Mouse (Mus musculus): ENCODE data around the gene Pde4a.

The Pde4a gene

DNA sequence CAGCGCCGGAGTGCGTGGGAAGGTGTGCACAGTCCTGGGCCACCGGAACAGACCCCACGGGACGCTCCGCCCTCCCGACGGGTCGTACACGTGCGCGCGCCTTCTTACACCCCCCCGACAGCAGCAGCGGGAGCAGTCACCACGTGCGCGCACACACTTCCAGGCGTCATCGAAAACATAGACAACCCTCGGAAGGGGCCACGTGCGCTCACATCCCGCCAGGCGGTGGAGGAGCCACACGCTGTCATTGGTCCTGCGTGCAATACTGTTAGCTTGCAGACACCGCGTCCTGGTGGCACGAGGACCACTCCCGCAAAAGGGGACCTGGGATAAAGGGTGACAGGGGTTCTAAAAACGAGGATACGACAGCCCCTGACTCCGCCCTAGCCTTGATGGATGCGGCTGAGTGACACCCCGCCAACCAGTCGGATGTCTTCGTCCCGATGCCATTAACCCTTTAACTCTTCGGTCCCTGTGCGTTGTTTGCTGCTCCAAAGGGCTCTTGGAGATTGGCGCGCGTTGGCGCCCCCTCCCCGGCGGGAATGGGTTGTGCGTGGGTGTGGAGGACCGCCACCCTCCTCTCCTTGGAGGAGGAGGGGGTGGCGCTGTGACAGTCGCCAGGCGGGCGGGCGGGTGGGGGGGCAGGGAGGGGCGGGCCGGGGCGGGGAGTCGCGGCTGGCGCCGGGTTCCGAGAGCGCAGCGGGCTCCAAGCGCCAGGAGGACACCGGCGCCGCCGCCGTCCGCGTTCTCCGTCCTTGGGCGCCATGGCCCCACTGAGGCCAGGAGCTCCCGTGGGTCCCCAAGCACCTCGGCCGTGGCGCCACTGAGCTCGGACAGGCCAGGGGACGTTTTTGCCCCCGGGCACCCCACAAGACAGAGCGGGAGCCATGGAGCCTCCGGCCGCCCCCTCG, at the start of gene Pde4a:
Gene Pde4a (plus strand): TSS at position 674 of the 911 bp plus-strand sequence.
- DNase-seq (ENCODE audit: low spot score): no peak

DNA sequence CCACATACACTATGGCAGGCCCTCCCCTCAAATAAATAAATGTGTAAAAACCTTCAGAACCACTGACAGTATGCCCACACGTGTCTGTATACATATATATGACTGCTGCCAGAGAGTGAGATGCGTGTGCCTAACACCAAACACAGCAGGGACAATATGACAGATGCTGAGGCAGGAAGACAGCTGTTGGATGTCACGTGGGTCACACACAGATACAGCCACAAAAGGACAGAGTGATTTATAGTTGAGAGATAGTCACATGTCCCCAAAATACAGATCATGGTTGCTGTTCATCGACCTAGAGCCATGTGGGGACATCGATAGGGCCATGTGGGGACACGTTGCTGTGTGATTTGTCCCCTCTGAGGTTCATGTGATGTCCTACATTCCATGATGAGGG, 48.4 kb upstream of the Pde4a start:
- DNase-seq (ENCODE audit: low spot score): no peak

DNA sequence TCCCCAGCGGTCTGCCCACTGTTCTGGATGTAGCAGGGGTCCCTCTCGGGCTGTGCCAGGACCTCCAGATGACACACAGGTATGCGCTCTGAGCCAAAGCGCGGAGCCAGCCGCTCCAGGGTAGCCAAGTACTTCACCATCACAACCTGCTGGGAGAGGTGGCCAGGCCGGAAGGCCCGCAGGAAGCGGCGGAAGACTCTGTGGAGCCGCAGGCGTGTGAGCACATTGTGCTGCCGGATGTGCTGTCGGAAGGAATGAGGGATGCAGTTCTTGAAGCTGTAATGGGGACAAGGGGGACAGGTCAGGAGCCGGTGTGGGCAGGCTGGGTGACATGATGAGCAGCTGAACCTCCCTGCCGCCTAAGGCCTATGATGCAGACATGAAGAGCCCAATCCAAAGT, 44.0 kb upstream of the Pde4a start:
- no peak for DNase-seq (ENCODE audit: low spot score)

DNA sequence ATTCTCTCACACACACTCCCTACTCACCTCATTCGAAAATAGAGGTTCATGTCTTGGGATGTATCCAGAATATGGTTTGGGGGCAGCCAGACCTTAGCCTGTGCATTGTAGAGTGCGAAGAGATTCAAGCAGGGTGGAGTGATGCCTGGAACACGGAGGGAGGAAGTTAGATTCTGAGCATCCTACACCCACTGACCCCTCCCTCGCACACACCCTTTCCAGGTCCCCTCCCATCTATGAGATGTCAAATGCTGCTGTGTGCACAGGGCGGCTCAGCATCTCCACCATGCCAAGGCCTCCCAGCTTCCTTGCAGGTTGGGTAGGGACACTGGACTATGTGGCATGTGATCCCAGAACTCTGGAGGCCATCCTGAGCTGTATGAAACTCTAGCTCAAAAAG, 40.7 kb upstream of the Pde4a start:
- no peak for DNase-seq (ENCODE audit: low spot score)

DNA sequence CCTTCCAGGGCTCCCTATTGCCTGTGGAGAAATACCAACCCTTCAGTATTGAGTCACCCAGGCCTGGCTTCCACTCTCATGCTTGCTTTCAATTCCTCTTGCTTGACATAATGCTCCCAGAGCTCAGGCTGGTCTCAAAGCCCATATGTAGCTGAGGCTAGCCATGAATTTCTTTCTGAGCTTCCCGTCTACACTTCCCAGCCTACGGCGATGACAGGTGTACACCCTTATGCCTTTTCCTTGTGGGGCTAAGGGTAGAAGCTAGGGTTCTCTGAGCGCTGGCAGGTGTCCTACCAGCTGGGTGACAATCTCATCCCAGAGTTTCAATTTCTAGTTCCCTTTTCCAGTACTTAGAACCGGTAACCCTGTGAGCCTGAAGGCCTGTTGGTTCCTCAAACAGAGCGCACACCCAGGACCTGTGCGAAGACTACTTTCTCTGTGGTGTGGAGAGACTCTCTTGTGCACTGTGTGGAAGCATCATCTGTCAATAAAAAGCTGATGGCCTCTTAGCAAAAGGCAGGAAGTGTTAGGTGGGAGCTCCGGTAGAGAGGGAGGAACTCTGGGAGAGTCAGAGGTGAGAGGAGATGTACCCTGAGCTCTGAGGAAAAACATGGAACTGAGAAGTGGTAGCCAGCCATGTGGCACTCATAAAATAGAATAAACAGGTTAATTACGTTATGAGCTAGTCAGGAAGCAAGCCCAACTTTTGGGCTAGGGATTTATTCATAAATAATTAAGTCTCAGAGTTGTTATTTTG, 39.8 kb upstream of the Pde4a start:
- DNase-seq (ENCODE audit: low spot score): no peak

DNA sequence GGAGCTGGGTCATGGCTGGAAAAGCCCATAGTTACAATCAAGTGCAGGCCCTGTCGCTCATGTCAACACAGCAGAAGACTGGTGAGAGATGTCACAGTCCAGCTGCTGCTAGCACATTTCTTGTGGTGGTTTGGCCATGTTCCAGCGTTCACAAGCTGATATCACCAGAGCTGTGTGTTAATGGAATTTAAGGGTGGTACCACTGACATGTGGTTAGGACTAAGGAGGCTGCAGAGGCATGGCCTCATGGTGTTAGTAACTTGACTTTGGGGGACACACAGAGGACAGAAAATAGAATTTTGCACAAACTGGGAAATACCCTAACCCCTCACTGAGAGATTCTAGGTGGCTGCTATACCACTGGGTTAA, 39.3 kb upstream of the Pde4a start:
- no peak for DNase-seq (ENCODE audit: low spot score)

DNA sequence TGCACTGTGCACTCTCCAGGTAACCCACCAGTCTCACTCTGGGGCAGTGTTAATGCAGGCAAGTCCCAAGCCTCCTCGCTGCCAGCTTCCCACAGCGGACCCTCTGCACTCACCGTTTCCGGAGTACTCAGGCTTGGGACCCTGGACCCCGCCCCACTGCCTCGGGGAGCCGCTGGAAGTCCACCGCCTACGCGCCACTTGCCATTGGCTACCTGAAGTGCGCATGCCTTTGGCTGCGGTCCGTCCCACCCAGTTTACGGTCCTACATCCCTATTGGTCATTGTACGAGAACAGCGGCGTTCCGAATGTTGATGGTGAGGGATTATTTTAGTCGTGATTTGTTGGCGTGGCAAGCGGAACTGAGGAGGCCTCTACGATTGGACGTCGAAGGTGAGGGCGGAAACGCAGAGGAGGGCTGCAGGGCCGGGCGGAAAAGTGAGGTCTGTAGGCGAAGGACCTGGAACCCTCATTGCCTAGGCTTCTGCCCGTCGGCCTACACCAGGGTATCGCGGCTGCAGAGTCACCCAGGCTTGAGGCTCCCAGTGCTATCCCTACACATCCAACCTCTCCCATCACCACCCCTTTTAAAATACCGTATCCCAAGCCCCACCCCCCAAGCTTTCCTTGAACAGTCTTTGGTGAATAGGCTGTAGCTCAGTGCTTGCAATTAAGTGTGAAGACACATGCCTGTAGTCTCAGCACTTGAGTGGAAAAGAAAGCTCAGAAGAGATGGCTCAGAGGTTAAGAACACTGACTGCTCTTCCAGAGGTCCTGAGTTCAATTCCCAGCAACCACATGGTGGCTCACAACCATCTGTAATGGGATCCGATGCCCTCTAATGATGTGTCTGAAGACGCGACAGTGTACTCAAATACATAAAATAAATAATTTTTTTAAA, 34.2 kb upstream of the Pde4a start, which contains the start of gene Tyk2:
Gene Tyk2 (minus strand): TSS at position 185 of the 898 bp plus-strand sequence.
- DNase-seq (ENCODE audit: low spot score): peak; percentile 98

DNA sequence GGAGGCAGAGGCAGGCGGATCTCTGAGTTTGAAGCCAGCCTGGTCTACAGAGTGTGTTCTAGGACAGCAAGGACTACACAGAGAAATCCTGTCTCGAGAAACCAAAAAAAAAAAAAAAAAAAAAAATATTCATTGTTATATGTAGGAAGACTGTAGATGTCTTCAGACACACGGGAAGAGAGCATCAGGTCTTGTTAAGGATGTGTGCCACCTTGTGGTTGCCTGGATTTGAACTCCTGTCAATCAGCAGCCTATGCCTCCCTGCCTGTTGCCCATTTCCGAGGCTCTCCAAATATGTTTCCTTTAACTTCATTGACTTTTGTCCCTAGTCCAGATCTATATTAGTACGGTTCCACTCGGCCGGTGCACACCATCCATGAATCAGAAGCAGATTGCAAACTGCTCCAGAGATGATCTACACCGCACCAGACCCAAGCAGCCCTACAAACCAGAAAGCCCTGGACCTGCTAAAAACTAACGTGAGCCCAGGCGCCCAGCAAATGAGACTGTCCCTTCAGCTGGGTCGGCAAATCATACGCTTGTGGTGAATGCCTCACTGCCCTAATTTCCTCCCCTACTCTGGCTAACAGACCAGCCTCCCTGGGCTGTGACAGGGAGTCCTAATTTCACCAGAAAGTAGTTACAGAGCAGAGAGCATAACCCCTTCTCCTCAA, 33.3 kb upstream of the Pde4a start:
- peak; percentile 22 for DNase-seq (ENCODE audit: low spot score)

DNA sequence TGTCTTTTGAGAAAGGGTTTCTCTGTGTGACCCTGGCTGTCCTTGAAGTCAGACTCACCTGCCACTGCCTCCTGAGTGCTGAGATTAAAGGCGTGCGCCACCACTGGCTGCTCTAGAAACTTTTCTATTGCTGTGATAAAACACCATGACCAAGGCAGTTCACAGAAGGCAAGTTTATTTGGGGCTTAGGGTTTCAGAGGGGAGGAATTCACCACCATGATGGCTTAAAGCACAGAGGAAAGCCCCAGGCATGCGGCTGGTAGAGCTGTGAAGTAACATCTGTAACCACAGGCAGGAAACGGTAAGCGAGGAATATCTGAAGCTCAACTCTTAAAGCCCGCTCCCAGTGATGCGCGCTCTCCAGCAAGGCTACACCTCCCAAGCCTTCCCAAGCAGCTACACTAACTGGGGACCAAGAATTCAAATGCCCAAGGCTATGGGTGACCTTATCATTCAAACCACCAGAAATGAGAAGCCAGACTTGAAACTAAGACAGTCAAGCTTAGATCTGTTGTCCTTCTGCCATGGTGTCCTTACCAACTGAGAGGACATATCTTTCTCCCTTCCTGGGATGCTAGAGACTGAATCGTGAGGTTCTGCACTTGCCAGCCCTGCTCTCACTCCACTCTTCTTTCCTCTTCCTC, 32.3 kb upstream of the Pde4a start:
- no peak for DNase-seq (ENCODE audit: low spot score)

DNA sequence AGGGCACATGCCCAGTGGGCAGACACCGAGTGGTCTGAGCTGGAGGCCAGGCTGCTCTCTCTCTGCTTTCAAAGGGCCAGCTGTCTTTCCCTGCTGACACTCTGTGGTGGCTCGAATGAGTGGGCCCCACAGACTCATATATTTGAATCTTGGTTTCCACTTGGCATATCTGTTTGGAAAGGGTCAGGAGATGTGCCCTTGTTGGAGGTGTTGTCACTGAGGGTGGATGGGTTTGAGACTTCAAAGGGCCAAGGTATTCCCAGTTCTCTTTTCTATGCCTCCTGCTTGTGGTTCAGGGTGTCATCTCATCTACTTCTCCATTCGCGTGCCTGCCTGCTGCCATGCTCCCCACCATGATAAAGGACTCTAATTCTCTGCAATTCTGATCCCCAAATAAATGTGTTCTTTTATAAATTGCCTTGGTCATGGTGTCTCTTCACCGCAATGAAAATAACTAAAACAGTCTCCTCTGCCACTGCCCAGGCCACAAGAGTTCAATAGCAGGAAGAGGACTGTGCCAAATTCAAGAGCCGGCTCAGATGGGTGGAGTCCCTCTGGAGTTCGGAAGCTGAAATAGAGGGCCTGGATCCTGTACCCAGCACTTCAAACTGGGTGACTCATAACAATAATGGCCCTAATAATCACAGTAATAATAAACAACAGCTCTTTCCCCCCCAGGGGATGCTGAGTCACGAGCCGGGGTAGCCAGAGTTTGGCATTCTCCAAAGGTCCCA, 30.8 kb upstream of the Pde4a start:
- peak; percentile 69 for DNase-seq (ENCODE audit: low spot score)

DNA sequence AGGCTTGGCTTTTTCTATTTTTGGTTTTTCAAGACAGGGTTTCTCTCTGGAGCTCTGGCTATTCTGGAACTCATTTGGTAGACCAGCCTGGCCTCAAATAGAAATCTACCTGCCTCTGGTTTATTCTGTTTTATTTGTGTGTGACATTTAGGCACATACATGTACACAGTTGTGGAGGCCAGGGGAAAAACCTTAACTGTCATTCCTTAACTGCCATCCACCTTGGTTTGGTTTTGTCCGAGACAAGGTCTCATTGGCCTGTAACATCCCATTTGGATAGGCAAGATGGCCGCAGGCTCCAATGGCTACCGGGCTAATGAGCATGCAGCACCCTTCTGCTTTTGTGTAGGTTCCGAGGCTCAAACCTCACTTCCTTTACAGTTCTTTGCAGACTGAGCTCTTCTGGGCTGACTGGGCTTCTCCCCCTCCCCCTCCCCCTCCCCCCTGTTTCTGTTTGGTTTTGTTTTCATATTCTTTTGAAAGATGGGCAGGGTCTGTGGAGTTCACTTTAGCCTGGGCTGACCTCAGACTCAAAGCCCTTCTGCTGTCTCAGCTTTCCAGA, 30.1 kb upstream of the Pde4a start:
- DNase-seq (ENCODE audit: low spot score): no peak

DNA sequence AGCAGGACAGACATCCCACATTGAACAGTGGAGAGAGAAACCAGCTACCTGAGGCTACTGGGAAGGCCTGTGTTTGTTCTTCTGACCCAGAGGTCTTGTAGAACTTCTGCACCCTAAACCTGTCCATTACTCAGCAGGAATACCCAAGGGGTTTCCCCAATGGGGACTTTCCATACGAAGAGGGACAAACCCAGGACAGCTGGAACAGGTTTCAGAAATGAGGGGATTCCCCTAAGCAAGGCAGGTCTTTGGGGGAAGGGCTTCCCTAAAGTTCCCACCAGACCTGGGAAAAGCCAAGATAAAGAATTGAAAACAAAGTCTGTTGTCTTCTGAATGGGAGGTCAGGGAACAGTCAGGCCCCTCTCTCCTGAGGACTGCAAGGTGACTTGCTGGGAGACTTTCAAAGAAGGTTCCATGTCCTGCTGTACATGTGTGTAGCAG, 29.6 kb upstream of the Pde4a start:
- DNase-seq (ENCODE audit: low spot score): no peak

DNA sequence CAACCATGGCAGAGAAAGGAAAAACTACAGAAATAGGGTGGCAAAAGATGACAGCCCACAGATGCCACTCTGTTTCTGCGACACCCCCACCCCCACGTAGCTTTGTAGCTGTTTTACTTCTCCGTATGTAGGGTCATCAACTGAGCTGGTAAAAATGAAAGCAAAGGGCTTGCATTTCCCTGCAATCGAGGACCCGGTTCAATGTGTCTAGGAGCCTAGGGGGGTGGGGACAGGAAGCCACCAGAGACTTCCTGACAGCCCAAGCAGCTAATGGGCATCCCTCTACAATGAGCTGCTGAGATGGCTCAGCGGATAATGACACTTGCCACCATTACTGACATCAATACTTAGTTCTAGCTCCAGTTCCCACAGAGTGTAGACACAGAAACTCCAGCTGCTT, 29.1 kb upstream of the Pde4a start:
- DNase-seq (ENCODE audit: low spot score): no peak

DNA sequence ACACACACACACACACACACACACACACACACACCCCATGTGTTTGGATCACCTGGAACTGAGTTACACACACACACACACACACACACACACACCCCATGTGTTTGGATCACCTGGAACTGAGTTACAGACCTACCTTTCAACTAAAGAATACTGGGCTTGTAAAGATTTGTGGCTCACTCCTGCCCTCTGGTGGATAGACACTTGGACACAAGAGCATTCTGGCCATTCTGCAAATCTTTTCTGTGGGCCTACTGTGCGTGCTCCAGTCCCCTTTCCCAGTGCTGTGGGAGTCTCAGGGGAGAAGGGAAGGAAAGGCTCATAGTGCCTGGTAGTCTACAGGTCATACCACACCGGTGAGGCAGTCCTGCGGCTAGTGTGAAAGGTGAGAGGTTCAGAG, 28.3 kb upstream of the Pde4a start:
- DNase-seq (ENCODE audit: low spot score): peak; percentile 73

DNA sequence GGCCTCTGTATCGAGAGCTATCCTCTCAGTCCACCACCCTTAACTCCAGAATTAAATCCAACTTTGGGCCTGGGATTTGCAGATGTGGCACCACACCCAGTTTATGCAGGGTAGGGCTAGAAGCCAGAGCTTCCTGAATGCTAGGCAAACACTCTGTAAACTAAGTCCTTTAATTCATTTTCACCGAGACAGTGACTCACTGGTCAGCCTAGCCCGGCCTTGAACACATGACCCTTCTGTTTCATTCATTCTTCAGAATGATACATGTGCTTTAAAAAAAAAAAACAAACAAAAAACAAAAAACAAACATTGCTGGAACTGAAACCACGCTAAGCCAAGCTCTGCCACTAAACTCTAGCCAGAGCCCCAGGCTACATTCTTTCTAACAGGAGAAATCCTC, 27.1 kb upstream of the Pde4a start:
- peak; percentile 17 for DNase-seq (ENCODE audit: low spot score)

DNA sequence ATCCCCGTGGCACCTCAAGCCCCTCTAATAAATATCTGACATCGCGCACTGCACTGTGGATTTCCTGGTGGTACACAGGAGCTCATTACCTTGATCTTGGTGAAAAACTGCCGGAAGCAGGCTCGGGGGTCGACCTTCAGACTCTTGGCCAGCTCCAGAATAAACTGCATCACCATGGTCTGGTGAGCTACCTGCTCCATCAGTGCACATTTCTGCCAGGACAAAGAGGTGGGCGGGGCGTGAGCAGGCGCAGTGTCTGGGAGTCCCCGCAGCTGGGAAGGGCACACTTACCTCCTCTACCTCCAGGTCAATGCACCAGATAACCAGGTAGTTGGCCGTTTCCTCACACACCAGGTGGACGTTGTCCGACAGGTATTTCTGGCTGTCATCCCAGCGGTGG, 23.6 kb upstream of the Pde4a start:
- no peak for DNase-seq (ENCODE audit: low spot score)

DNA sequence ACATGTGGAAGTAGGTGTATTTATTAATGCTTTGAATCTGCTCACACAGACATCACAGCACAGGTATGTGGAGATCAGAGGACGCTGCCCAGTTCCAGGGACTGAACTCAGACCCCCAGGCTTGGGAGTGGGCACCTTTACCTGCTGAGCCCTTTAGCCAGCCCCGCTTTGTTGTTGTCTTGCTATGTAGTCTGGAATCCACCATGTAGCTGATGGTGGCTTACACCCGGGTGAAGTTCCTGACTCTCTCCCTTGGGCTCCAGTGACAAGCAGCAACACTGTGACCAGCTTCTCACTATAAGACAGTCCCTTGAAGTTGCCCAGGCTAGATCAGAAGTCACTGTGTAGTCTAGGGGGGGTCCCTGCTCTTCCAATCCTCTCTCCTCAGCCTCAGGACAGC, 21.2 kb upstream of the Pde4a start:
- DNase-seq (ENCODE audit: low spot score): no peak

DNA sequence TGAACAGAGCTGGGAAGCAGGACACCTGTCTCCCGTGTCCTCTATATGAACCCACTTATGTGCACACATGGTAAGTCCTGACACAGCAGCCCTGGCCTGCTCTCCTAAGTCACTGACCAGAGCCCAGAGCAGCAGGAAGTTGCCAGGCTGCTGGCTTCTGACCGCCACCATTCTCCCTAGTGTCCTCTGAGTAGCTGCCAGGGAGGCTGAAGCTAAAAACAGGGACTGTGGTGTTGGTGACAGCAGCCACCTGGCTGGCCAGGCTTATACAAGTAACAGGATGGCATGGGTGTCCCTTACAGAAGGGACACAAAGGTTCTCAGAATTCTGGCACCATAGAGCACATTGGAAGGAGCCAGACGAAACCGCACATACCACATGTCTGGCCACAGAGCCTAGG, 20.1 kb upstream of the Pde4a start:
- DNase-seq (ENCODE audit: low spot score): no peak

DNA sequence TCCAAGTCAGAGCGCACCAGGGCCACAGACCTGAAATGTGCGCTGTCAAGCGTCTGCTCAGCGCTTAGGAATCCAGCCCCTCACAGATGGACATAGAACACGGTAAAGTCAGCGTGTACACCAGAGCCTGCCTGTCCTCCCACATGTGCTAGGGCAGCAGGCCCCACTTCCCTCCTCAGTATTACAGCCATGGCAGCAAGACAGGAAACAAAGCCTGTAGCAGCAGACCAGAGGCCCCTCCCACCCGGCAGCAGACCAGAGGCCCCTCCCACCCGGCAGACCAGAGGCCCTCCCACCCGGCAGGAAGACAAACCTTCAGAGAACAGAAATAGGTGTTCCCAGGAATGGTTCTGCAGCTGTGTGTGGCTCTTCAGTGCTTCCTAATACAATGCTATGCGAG, 18.8 kb upstream of the Pde4a start:
- no peak for DNase-seq (ENCODE audit: low spot score)

DNA sequence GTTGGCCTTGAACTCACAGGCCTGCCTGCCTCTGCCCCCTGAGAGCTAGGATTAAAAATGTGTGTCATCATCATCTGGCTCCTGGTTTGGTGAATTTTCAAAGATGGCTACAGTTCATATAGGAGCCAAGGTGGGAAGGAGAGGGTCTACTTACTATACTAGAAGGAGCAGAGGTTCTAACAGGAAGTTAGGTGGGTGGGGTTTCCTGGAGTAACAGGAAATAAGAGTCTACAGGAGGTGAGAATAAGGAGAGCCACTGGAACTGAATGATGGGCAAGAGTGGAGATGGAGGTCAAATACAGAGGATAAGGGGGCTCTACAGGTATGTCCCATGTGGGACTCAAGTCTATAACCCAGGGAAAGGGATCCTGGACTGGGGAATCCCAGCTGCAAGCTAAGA, 17.1 kb upstream of the Pde4a start:
- no peak for DNase-seq (ENCODE audit: low spot score)

All from adipocyte (in vitro differentiated cells).